Mouse (Mus musculus): ENCODE data around the gene Gm28372.

DNA sequence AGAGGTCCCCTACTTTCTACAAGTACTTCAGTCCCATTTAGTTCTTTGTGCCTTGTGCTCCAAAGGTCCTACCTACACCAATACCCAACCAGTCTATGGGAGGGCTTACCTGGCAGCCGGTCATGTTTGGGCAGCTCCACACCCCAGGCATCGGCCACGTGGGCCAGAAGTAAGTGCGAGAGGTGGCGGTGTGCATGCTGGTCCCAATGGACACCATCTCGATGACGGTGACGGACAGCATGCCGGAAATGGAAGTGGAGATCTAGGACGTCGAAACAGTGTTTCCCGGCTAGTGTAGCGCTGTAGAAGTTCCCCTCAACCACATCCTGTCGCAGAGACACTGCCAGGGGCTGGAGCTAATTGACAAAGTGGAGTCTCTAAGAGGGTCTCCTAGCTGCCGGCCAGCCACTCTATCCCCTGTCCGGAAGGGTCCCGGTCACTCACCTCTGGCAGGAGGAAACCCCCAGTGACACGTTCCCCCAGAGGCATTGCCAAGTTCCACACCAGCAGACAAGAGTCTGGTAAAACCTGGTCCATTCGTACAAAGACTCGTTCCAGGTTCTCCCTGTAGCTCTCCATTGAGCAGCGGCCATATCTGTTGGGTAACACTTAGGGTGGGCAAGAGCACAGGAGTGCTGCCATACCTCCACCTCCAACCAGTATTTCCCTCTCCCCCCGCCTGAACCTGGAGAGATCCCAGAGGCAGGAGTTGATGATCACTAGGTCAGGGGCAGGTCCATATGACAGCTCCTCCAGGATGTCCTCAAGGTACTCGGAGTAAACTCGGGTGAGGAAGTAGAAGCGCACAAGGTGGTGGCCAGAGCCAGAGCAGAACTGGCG is 17.0 kb downstream of the Gm28372 start:
- TF ChIP-seq POLR2A (IDR thresholded peaks at IDR 0.05; ENCODE audit: control insufficient read depth in 1 of 2, insufficient read depth in 1 of 2, low read depth in 1 of 2, low read length in 2 of 2, poor library complexity in 1 of 2) = no peak
- no peak for TF ChIP-seq EP300 (IDR thresholded peaks at IDR 0.05; ENCODE audit: low read depth in 1 of 2, low read length in 2 of 2)
- TF ChIP-seq CHD1 (IDR thresholded peaks at IDR 0.05; ENCODE audit: low read depth, low read length) = no peak
- TF ChIP-seq ZMIZ1 (IDR thresholded peaks at IDR 0.05; ENCODE audit: low read depth, low read length) = no peak
- TF ChIP-seq CTCF (IDR thresholded peaks at IDR 0.05 in 2 of 3, conservative IDR thresholded peaks at IDR 0.05 in 1 of 3; ENCODE audit: control insufficient read depth in 1 of 3, insufficient read depth in 1 of 3, low read depth in 2 of 3, low read length in 3 of 3, poor library complexity in 1 of 3, severe bottlenecking in 1 of 3) = no peak
- TF ChIP-seq MYC (IDR thresholded peaks at IDR 0.05; ENCODE audit: low read depth, low read length) = no peak
- TF ChIP-seq TAL1 (IDR thresholded peaks at IDR 0.05; ENCODE audit: low read length) = no peak
- no peak for TF ChIP-seq GATA1 (IDR thresholded peaks at IDR 0.05; ENCODE audit: low read depth, low read length)
- TF ChIP-seq RCOR1 (IDR thresholded peaks at IDR 0.05; ENCODE audit: low read depth, low read length) = no peak
- no peak for TF ChIP-seq ZKSCAN1 (IDR thresholded peaks at IDR 0.05; ENCODE audit: low read depth, low read length)
